Mouse (Mus musculus) hindbrain, postnatal 0 days (tissue): ENCODE measurements around the gene Ppp1r1a. TPM values are rescaled to one million over a fixed set of nuclear protein-coding genes. Genes with fewer than 3 reads are reported as not detected.
A peak's percentile ranks its signal among the peaks of the same experiment; 100 is the strongest.

Experiments
- ATAC-seq: fragments of 200-750 bp; cut with Nextera tagmentation; 2 replicates; pipeline ENCODE4 v1.8.0; 2017; ENCODE audit warnings: mild to moderate bottlenecking, moderate TSS enrichment, moderate library complexity
- DNase-seq: peaks from one replicate; pipeline ENCODE4 v3.0.0-alpha.2; 2015; ENCODE audit warnings: low spot score
- H3K27ac ChIP-seq: fragments of 300-500 bp; sonication (generic); 2 replicates; pipeline ENCODE4 v1.5.1; 2014; ENCODE audit warnings: mild to moderate bottlenecking
- H3K27me3 ChIP-seq: fragments of 300-500 bp; sonication (generic); 2 replicates; pipeline ENCODE4 v1.6.1; 2014; ENCODE audit warnings: low read length, mixed read lengths; ENCODE audit not compliant: insufficient read depth
- H3K36me3 ChIP-seq: fragments of 300-500 bp; sonication (generic); 2 replicates; pipeline ENCODE4 v1.6.1; 2014; ENCODE audit warnings: low read length, mixed read lengths; ENCODE audit not compliant: insufficient read depth
- H3K4me1 ChIP-seq: fragments of 300-500 bp; sonication (generic); 2 replicates; pipeline ENCODE4 v1.6.1; 2014; ENCODE audit warnings: antibody characterized with exemption, low read length, mixed read lengths; ENCODE audit not compliant: insufficient read depth
- H3K4me2 ChIP-seq: fragments of 300-500 bp; sonication (generic); 2 replicates; pipeline ENCODE4 v1.6.1; 2014; ENCODE audit warnings: low read depth, mild to moderate bottlenecking, low read length, moderate library complexity, mixed read lengths
- H3K4me3 ChIP-seq: fragments of 300-500 bp; sonication (generic); 2 replicates; pipeline ENCODE4 v1.5.1; 2014; ENCODE audit warnings: low read length
- H3K9ac ChIP-seq: fragments of 300-500 bp; sonication (generic); replicated peaks from 2 replicates; pipeline ENCODE4 v1.6.1; 2014; ENCODE audit warnings: mild to moderate bottlenecking, low read length, moderate library complexity, mixed read lengths
- H3K9me3 ChIP-seq: fragments of 300-500 bp; sonication (generic); 2 replicates; pipeline ENCODE4 v1.6.1; 2016; ENCODE audit warnings: low read length, mixed read lengths
- CTCF ChIP-seq: IDR thresholded peaks from 2 replicates; pipeline ENCODE4 v1.5.1; 2016; ENCODE audit warnings: antibody characterized with exemption, control low read depth, low read depth
- WGBS: fragments of 180-500 bp; shearing (Covaris S2); extraction: QIAGEN DNeasy Blood & Tissue Kit; methylation state at CpG from one replicate; pipeline ENCODE4 v1.1.7; 2014; 5-methylcytosine and 5-hydroxymethylcytosine counted together
- polyA plus RNA-seq: library from polyadenylated mRNA; unstranded; fragments of >200 nt; fragmentation: Nextera tagmentation; extraction: Ambion mirVana; gene quantifications from 2 replicates; pipeline ENCODE4 v1.2.1, GENCODE M21; 2015
- total RNA-seq: library from RNA; depleted of rRNA; stranded (reverse); fragments of >200 nt; gene quantifications from 2 replicates; pipeline ENCODE4 v1.2.3, GENCODE M21; 2014

Gene Ppp1r1a
- total and polyA plus RNA-seq, 2 experiments from 2014 or later = 122 to 197 TPM

GRCm38 (mm10) chr15:103542526-103542925 is 4.7 kb upstream of the Ppp1r1a start:
- no peaks in the 10 kb centered on the region for H3K27me3 ChIP-seq
- no peak for TF ChIP-seq CTCF
- no peaks in the 10 kb centered on the region for H3K36me3 ChIP-seq
- no peak overlapping the region for H3K9ac ChIP-seq
- H3K4me1 ChIP-seq = no peaks in the 10 kb centered on the region
- H3K4me2 ChIP-seq = no peak overlapping the region
- DNase-seq (no peak), ATAC-seq (no peak)
- H3K9me3 ChIP-seq = no peaks in the 10 kb centered on the region
- H3K27ac ChIP-seq = no peak overlapping the region
- H3K4me3 ChIP-seq = no peak overlapping the region

- no peak for DNase-seq
These were observed 2.8 kb upstream of the Ppp1r1a start for GRCm38 (mm10) chr15:103540646-103541045.

GRCm38 (mm10) chr15:103539259-103539658 is 1.5 kb upstream of the Ppp1r1a start:
- 60% methylated on average over 2 of the region's 2 CpGs for WGBS
- Histone ChIP-seq H3K9ac (no peak overlapping the region), H3K27me3 (no peaks in the 10 kb centered on the region), H3K27ac (no peak overlapping the region), H3K4me3 (no peak overlapping the region), H3K36me3 (no peaks in the 10 kb centered on the region), H3K4me2 (no peak overlapping the region), H3K4me1 (no peaks in the 10 kb centered on the region), H3K9me3 (no peaks in the 10 kb centered on the region)
- ATAC-seq (no peak), DNase-seq (no peak)
- TF ChIP-seq CTCF = no peak

More at GRCm38 (mm10) chr15:103540646-103541045, 2.8 kb upstream of the Ppp1r1a start:
- no peak for TF ChIP-seq CTCF
- Histone ChIP-seq H3K27ac (no peak overlapping the region), H3K9me3 (no peaks in the 10 kb centered on the region), H3K4me1 (no peaks in the 10 kb centered on the region), H3K4me3 (no peak overlapping the region), H3K36me3 (no peaks in the 10 kb centered on the region), H3K27me3 (no peaks in the 10 kb centered on the region), H3K4me2 (no peak overlapping the region), H3K9ac (no peak overlapping the region)
- no peak for ATAC-seq
- 86% methylated on average over 1 of the region's 1 CpGs for WGBS

GRCm38 (mm10) chr15:103537011-103537821 is 587 bp downstream of the Ppp1r1a start:
- Histone ChIP-seq H3K4me3 (peak overlapping the region; percentile 86), H3K9ac (peak overlapping the region; percentile 72), H3K36me3 (no peaks in the 10 kb centered on the region; the same call in 1 of the 2 replicates), H3K4me2 (peak overlapping the region; percentile 90), H3K9me3 (no peaks in the 10 kb centered on the region), H3K27me3 (no peaks in the 10 kb centered on the region), H3K27ac (peak overlapping the region; percentile 86), H3K4me1 (no peaks in the 10 kb centered on the region)
- WGBS = 1% methylated on average over 34 of the region's 37 CpGs
- no peak for TF ChIP-seq CTCF
- peak; percentile 71 for DNase-seq
- peak; percentile 78 for ATAC-seq

- no peaks in the 10 kb centered on the region for H3K9me3 ChIP-seq
- H3K27ac ChIP-seq = peak overlapping the region; percentile 86
- H3K27me3 ChIP-seq = no peaks in the 10 kb centered on the region
- no peaks in the 10 kb centered on the region; the same call in 1 of the 2 replicates for H3K36me3 ChIP-seq
- peak overlapping the region; percentile 90 for H3K4me2 ChIP-seq
- 16% methylated on average over 2 of the region's 2 CpGs for WGBS
- no peak for TF ChIP-seq CTCF
- no peaks in the 10 kb centered on the region for H3K4me1 ChIP-seq
- peak overlapping the region; percentile 72 for H3K9ac ChIP-seq
- ATAC-seq (no peak), DNase-seq (no peak)
- peak overlapping the region; percentile 86 for H3K4me3 ChIP-seq
These were observed 1.3 kb downstream of the Ppp1r1a start for GRCm38 (mm10) chr15:103536456-103536855.

- Histone ChIP-seq H3K9me3 (no peaks in the 10 kb centered on the region), H3K4me1 (no peaks in the 10 kb centered on the region), H3K36me3 (no peaks in the 10 kb centered on the region; the same call in 1 of the 2 replicates), H3K4me3 (no peak overlapping the region), H3K9ac (no peak overlapping the region), H3K4me2 (no peak overlapping the region), H3K27me3 (no peaks in the 10 kb centered on the region), H3K27ac (no peak overlapping the region)
- TF ChIP-seq CTCF = no peak
- WGBS = 47% methylated on average over 1 of the region's 1 CpGs
- no peak for DNase-seq
- no peak for ATAC-seq
These were observed 2.0 kb downstream of the Ppp1r1a start for GRCm38 (mm10) chr15:103535786-103536185.

- Histone ChIP-seq H3K9me3 (no peaks in the 10 kb centered on the region), H3K27me3 (no peaks in the 10 kb centered on the region)
- no peak for DNase-seq
These were observed 2.8 kb downstream of the Ppp1r1a start for GRCm38 (mm10) chr15:103535030-103535429.

More at GRCm38 (mm10) chr15:103535030-103535429, 2.8 kb downstream of the Ppp1r1a start:
- no peak for TF ChIP-seq CTCF
- ATAC-seq = no peak
- WGBS = 74% methylated on average over 2 of the region's 2 CpGs
- H3K9ac ChIP-seq = no peak overlapping the region
- H3K36me3 ChIP-seq = no peaks in the 10 kb centered on the region; the same call in 1 of the 2 replicates
- no peak overlapping the region for H3K4me2 ChIP-seq
- H3K4me3 ChIP-seq = no peak overlapping the region
- H3K27ac ChIP-seq = no peak overlapping the region
- no peaks in the 10 kb centered on the region for H3K4me1 ChIP-seq
